Mouse (Mus musculus): ENCODE data around the gene Vmn1r32.

Gene Vmn1r32

DNA sequence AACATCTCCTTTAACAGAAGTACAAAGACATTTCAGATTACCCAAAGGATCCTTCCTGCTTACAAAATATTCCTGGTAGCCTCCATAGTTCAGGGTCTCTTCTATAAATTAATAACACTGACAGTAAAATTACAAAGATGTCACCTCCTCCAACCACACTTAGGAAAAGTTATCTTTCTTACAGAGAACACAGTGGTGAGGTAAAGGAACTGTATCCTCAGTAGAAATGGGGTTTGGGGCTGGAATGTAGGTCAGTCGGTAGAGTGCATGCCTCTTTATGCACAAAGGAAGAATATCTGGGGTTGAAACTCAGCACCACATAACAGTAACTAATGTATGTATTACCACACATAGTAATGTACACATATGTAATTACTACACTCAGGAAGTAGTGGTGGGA lies at the start of gene Vmn1r32:
Gene Vmn1r32 (minus strand): TSS at position 101 of the 400 bp plus-strand sequence.
- in situ Hi-C loops (cut with MboI; ENCODE audit: low sequenced_read_pairs) = no loop called here

DNA sequence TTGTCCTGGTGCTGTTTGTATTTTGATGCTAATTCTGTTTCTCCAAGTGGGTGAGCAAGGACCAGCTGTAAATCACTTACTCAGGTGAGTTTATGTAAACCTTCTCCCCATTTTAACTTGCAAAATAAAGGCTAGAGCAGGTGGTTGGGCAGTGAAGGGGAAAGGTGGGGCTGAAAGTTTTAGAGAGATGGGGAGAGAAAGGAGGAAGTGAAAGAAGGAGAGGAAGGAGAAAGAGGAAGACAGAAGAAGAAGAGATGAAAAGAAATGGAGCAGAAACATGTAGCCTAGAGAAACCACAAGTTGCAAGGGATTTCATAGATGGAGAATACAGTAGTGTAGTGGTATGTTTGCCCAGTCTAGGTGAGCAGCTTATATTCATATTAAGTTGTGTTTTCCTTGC lies 35.9 kb upstream of the Vmn1r32 start:
- in situ Hi-C loops (cut with MboI; ENCODE audit: low sequenced_read_pairs) = no loop called here

DNA sequence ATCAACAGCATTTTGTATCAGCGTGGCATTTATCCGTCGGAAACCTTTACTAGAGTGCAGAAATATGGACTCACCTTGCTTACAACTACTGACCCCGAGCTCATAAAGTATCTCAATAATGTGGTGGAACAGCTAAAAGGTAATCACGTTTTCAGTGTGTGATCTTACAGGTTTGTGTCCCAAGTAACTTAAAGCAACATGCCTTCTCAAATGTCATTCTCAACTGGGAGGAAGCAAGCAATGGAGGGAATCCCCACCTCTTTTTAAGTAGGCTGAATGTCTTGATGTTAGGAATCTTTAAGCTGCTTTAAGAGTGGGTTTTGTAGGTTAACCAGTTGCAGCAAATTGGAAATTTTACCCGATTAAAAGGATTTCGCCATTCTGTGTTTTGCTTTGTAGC lies 23.9 kb downstream of the Vmn1r32 start:
- in situ Hi-C loops (cut with MboI; ENCODE audit: low sequenced_read_pairs) = no loop called here

DNA sequence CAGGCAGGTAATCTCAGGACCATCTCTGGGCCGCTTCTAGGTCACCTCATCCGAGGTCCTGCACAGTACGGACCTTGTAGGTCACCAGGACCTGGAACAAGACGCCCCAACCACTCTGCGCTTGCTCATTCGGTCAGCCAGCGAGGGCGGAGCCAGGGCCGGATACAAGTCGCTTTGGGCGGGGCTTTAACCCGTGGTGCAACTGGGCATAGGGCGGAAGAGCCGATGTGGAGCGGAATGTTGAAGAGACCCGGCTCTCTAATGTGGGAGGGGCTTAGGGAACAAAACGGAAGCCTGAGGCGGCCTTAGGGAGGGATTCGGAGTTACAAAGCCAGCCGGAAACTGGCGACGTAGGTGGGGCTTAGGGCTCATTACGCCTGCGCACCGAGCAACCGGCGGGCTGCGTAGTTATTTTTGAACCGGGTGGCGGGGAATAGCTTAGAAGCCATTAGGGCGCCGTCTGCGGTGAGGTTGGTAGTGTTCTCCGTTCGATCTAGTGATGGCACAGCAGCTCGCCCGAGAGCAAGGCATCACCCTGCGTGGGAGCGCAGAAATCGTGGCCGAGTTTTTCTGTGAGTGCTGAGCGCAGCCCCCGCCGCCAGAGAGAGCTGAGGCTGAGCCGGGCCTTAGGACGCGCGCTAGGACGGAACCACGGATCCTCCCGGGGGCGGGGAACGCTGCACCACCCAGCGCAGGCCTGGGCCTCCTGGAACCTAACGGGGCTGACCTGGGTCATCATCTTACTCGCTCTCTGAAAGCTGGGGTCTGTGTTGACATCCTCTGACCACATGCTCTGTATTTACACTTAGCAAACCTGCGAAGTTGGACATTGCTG lies 24.7 kb downstream of the Vmn1r32 start, which contains the start of gene Mad2l1:
Gene Mad2l1 (plus strand): TSS at position 363 of the 835 bp plus-strand sequence.
- in situ Hi-C loops (cut with MboI; ENCODE audit: low sequenced_read_pairs) = no loop called here

DNA sequence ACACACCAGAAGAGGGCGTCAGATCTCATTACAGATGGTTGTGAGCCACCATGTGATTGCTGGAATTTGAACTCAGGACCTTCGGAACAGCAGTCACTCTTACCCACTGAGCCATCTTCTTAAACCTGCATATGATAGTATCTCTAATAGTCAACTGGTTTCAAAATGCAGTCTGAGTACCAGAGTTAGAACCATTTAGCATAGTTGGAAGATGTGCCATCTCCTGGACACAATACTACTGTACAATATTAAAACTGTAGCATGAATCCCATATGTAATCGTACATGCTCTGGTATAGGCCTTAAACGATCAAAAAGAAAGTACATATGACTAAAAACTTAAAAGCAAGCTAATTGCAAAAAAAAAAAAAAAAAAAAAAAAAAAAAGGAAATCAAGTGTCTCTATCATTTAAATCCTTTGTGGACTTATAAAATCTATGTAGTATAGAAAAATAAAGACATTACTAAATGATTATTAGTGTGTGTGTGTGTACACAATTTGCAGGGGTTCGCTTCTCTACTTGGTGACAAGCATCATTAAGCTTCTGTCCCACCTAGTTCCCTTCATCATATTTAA lies 25.4 kb downstream of the Vmn1r32 start:
- in situ Hi-C loops (cut with MboI; ENCODE audit: low sequenced_read_pairs) = no loop called here

DNA sequence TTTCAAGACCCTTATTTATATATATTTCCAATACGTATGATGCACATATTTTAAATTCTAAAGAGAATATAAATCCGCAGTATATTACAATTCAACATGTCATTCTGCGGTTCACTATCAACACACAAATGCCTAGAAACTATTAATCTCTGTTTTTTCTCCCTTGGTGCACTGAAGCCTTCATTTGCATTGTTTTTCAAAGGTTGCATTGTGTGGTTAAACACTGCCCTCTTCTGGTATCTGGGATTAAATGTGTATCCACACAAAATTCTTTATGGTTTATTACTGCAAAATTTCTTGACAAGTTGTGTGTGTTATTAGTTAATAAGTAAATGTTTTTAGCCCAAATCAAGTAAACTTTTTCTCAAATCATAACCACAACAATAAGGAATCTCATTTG lies 26.7 kb downstream of the Vmn1r32 start:
- in situ Hi-C loops (cut with MboI; ENCODE audit: low sequenced_read_pairs) = no loop called here

DNA sequence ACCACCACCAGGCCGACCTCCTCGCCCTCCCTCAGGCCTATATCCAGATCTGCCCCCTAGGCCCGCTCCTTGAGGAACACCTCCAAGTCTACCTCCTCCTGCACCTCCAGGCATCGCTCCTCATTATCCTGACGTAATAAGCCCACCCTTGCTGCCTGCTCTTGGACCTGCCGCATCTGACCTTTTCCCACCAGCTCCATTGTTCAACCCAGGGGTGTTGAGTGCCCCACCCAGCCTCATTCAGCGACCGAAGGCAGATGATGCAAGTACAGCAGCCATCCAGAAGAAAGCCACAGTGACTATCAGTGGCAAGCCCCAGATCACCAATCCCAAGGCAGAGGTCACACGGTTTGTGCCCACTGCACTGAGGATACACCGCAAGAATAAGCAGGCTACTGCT lies 31.5 kb downstream of the Vmn1r32 start:
- in situ Hi-C loops (cut with MboI; ENCODE audit: low sequenced_read_pairs) = no loop called here

DNA sequence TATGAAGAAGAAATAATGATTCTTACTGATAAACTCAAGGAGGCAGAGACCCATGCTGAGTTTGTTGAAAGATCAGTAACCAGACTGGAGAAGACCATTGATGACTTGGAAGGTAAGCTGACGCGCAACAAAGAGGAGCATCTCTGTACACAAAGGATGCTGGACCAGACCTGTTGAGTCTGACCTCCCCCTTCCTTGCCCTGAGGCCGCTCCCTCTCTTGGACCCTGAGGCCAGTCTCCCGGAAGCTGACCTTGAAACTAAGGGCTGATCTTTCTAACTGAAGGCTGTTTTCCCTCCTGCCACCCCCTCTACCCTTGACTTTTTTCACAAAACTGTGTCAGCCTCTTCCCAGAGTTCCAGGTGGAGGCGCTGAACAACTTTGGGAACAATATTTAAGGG lies 43.5 kb downstream of the Vmn1r32 start:
- in situ Hi-C loops (cut with MboI; ENCODE audit: low sequenced_read_pairs) = no loop called here

All from CH12F3 (cell line).